Mouse (Mus musculus) thymus, postnatal 36 days (tissue): Measurements from ENCODE around the gene Dyrk1a.
A peak's percentile ranks its signal among the peaks of the same experiment; 100 is the strongest.

Source experiments
- DNase-seq, 2 experiments: peaks; one replicate each; pipeline ENCODE4 v3.0.0; 2022; ENCODE audit warnings: mixed read lengths in 2 of 2

The Dyrk1a gene

DNA sequence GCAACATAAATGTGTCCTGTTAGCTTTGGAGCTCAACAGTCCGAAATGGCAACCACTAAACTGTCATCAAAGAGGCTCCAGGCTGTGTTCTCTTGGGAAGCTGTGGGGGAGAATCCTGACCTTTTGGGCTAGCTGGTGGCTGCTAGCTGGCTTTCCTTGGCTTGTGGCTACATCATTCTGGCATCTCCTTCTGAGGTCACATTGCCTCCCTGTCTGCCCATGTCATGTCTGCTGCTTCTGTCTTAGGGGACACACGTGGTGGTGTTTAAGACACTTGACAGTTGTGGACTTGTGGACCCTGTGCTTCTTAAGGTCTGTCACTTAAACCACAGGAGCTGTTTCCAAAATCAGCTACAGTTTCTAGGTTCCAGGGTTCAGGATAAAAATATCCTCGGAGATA lies 21.7 kb downstream of the Dyrk1a start:
- no peak for DNase-seq

DNA sequence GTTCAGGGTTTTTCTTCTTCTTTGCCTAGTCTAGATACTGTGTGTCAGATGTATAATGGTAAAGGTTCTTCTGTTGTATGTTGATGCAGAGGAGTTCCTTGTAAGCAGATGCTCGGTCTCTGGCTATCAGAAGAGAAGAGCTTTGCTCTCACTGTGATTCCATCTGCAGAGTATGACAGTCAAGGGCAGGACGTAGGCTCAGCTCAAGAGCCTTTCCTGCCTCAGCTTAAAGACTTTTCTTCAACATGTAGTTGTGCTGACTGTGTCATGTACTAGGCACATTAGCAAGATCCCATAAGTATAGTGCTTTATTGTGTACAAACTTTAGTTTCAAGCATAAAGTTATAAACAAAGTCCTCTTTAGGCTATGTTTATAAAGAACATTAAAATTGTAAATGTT lies 26.8 kb downstream of the Dyrk1a start:
- DNase-seq, result no peak

DNA sequence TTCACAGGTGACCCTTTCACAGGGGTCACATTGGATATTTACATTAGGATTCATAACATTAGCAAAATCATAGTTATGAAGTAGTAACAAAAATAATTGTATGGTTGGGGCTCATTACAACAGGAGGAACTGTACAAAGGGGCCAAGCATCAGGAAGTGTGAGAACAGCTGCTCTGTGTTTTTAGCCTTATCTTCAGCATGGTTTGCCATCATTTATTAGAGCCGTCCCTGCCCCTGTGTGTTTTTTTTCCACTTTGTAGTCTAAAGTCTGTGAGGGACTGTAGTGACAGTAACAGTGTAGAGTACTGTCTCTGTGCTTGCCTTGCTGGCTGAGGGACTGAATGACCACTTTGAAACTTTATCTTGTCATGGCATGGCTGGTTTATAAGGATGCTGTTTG lies 27.8 kb downstream of the Dyrk1a start:
- no peak for DNase-seq

- no peak for DNase-seq
These were observed 30.3 kb downstream of the Dyrk1a start for GRCm38 (mm10) chr16:94599977-94600724.

GRCm38 (mm10) chr16:94601089-94601488 lies 31.3 kb downstream of the Dyrk1a start:
- DNase-seq, result peak in 1 of 2 experiments; percentile 20

- DNase-seq, result peak; percentile 54 to 69
These were observed 31.7 kb downstream of the Dyrk1a start for GRCm38 (mm10) chr16:94601540-94601953.

DNA sequence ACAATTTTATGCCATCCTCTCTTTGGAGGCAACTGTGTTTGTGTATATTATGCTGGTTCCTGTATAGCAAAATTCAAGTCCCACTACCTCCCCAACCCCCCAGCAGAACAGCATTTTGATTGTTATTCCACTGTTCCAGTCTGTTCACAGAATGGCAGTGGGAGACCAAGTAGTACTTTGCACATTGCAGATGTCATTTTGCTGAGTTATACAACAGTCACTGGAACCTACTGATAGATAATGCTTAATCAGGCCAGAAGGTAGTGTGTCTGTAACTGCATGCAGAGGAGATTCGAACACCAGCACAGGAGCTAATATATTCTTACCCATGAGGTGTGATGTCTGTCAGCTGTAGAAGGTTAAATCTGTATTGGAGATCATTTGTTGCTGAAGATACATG lies 32.4 kb downstream of the Dyrk1a start:
- DNase-seq, result no peak

GRCm38 (mm10) chr16:94602730-94603129 lies 32.9 kb downstream of the Dyrk1a start:
- no peak for DNase-seq

GRCm38 (mm10) chr16:94606169-94606568 lies 36.4 kb downstream of the Dyrk1a start:
- DNase-seq, result no peak

DNA sequence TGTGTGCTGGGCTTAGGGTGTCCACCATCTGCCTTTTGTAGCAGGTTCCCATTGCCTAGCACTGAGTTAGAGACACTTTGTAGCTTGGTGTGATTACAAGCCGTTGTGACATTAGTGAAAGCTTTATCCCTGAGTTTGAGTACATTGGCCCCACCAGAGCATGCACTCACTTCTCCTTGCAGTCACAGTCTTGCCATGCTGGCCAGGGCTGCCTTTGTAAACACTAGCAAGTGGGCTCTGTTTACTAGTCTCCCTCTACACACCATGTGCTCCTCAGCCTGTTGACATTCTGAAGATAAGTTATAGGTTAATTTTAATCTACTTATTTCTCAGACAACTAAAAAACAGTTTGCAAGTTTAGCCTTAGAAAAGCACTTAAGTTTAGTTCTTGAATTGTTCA lies 37.7 kb downstream of the Dyrk1a start:
- DNase-seq, result no peak

- DNase-seq, result no peak
These were observed 39.1 kb downstream of the Dyrk1a start for GRCm38 (mm10) chr16:94608706-94609594.

DNA sequence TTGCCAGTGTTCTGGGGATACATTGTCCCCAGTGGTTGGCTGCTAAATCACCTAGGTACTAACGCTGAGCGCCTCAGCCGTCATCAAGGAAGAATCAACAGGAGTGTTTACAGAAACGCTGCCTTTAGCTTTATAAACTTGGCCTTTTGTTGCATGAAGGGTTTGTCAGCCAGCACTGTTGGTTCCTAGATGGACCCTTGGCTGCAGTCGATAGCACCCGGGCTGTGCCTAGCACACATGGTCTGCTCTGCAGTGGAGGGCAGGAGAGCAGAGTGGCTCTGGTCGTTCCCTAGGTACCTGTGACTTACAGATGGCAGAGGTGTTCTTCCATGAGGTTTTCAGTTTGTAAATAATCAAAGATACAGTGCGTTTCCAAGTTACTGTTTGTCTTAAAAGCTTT lies 42.8 kb downstream of the Dyrk1a start:
- DNase-seq, result no peak

DNA sequence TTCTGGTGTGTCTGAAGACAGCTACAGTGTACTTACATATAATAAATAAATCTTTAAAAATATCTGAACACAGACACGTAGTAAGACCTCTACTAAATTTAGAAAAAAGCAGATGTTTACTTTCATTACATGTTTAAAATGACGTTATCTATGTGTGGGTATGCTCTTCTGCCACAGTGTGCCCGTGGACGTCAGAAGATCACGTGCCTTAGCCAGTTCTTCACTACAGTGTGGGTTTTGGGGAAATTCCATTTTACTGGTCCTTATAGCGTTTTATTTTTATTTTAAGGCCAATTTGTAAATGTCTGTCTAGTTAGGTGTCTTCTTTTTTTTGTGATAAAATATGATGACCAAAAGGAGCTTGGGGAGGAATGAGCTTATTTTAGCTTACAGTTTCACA lies 47.4 kb downstream of the Dyrk1a start:
- DNase-seq, result no peak

GRCm38 (mm10) chr16:94618543-94618942 lies 48.7 kb downstream of the Dyrk1a start:
- peak; percentile 45 to 50 for DNase-seq

- DNase-seq, result no peak
These were observed 49.5 kb downstream of the Dyrk1a start for GRCm38 (mm10) chr16:94619301-94619700.

GRCm38 (mm10) chr16:94624871-94625270 lies 55.1 kb downstream of the Dyrk1a start:
- no peak for DNase-seq

DNA sequence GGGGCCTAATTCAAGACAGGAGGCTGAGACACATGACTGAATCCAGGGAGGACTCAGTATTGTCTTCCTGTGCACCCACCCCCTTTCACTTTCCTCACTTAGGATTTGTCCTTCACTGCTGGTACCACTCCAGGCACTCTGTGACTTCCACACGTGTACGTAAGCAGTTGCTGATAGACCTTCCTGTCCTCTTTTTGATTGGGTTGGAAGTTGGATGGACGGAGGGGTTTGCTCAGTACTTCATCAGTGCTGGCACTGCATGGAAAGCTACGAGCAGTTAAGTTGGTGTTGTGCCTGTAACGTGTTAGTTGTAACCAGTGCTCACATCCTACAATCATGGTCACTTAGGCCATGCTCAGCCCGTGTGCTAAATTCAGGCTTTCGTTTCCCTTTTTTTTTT lies 55.8 kb downstream of the Dyrk1a start:
- DNase-seq, result no peak

DNA sequence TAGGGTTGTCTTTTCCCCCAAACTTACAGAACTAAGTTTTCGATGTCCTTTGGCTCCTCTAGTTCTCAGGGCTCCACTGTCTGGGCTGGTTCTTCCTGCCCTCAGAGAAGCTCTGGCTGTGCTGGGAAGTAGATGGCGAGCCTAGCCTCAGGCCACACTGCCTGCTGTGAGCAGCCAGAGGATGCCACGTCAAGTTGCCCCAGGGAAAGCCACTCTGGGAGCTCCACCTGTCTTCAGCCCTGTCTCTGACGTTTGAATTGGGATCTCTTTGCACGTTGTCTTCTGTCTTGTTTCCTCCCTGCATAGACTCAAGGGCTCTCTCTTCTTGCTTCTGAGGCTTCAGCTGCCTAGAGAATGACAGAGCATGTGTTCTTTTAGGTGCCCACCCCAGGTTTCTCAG lies 57.9 kb downstream of the Dyrk1a start:
- no peak for DNase-seq

- no peak for DNase-seq
These were observed 59.3 kb downstream of the Dyrk1a start for GRCm38 (mm10) chr16:94628976-94629729.

GRCm38 (mm10) chr16:94631984-94632383 lies 62.2 kb downstream of the Dyrk1a start:
- peak; percentile 16 to 31 for DNase-seq

GRCm38 (mm10) chr16:94632424-94632963 lies 62.7 kb downstream of the Dyrk1a start:
- DNase-seq, result no peak

- no peak for DNase-seq
These were observed 63.2 kb downstream of the Dyrk1a start for GRCm38 (mm10) chr16:94633012-94633411.

- peak in 1 of 2 experiments; percentile 32 for DNase-seq
These were observed 67.6 kb downstream of the Dyrk1a start for GRCm38 (mm10) chr16:94637423-94637822.
